Mouse (Mus musculus) ES-E14 (cell line): ENCODE measurements around the gene 2510009E07Rik.

Experiments used
- HCFC1 ChIP-seq: IDR thresholded peaks from 2 replicates; pipeline ENCODE4 v1.6.1; 2012; ENCODE audit warnings: low read length, inconsistent platforms, borderline replicate concordance; ENCODE audit not compliant: insufficient read depth
- MAFK ChIP-seq: IDR thresholded peaks from 2 replicates; pipeline ENCODE4 v1.6.1; 2014; ENCODE audit warnings: mild to moderate bottlenecking, low read depth, low read length, inconsistent platforms; ENCODE audit not compliant: insufficient read depth
- ZC3H11A ChIP-seq: IDR thresholded peaks from 2 replicates; pipeline ENCODE4 v1.6.1; 2012; ENCODE audit warnings: low read depth, mild to moderate bottlenecking, inconsistent platforms, low read length, borderline replicate concordance
- ZNF384 ChIP-seq: IDR thresholded peaks from 2 replicates; pipeline ENCODE4 v1.6.1; 2012; ENCODE audit warnings: low read depth, low read length, inconsistent platforms

GRCm38 (mm10) chr16:21704691-21705090 is 10.2 kb upstream of the 2510009E07Rik start:
- TF ChIP-seq MAFK (no peak), HCFC1 (no peak), ZNF384 (no peak), ZC3H11A (no peak)
